In genomic region chr14:33933778-33934317, GRCm38 (mm10) we compare ENCODE assay signal across 9 mouse cellular contexts. TPM values are rescaled to one million over a fixed set of nuclear protein-coding genes. Genes with fewer than 3 reads are reported as not detected.
DNase-seq lines count a peak whose midpoint lies in the region; ATAC-seq lines count a peak whose summit lies in the region.
"Had no signal": no experiment of that assay in that cellular context is flagged by ENCODE, and none has a peak within 500 bp of the region (broad histone marks: within the 10 kb centered on the region; RNA-seq: fewer than 3 reads in every experiment).

No protein-coding gene starts in this region.

- no peak overlapping the region for H3K4me2 ChIP-seq in midbrain, embryonic 14.5 days (ENCODE audit: low read length)

- H3K27me3 ChIP-seq in midbrain, embryonic 14.5 days (ENCODE audit: control insufficient read depth, insufficient read depth, low read length), result no peaks in the 10 kb centered on the region

- ATAC-seq in midbrain, embryonic 14.5 days (ENCODE audit: low FRiP score, low TSS enrichment), result no peak
- no peak for ATAC-seq in megakaryocyte-erythroid progenitor cell, adult 5-6 weeks (replicated peaks; ENCODE audit: low FRiP score, low TSS enrichment, poor library complexity, severe bottlenecking)

- intact Hi-C loops in heart, postnatal 36 days (cut with DNase I), result loop anchor here (1.0 kb wide), 2 partner anchors 238 to 261 kb away; no protein-coding TSS in a partner anchor

- H3K4me1 ChIP-seq in midbrain, embryonic 14.5 days (ENCODE audit: control insufficient read depth, insufficient read depth, low read length), result no peaks in the 10 kb centered on the region

- 40% methylated on average over 5 of the region's 5 CpGs for WGBS in midbrain, embryonic 14.5 days

- no peak overlapping the region for H3K9ac ChIP-seq in midbrain, embryonic 14.5 days (replicated peaks; ENCODE audit: low read length)

- H3K4me3 ChIP-seq in midbrain, embryonic 14.5 days (replicated peaks; ENCODE audit: low read depth, low read length), result no peak overlapping the region

- H3K9me3 ChIP-seq in midbrain, embryonic 14.5 days (ENCODE audit: control insufficient read depth, low read length), result no peaks in the 10 kb centered on the region

- H3K36me3 ChIP-seq in midbrain, embryonic 14.5 days (ENCODE audit: control insufficient read depth, insufficient read depth, low read length), result no peaks in the 10 kb centered on the region

- H3K27ac ChIP-seq in midbrain, embryonic 14.5 days (replicated peaks; ENCODE audit: low read depth, low read length), result 0 out of 2 replicates have a peak overlapping the region, but pooled peaks have one; percentile 13
- H3K27ac ChIP-seq: macrophage had no signal

- peak; percentile 40 for DNase-seq in embryo, embryonic 10 days (ENCODE audit: low spot score)
- no peak for DNase-seq in embryo, embryonic 9.5 days (ENCODE audit: extremely low spot score)
- peak; percentile 37 for DNase-seq in A20 (ENCODE audit: low read depth, low spot score)
- peak; percentile 87 to 90 for DNase-seq in cerebellum, postnatal 10 days
- peak; percentile 41 to 62 for DNase-seq in heart, postnatal 36 days
- peak; percentile 26 for DNase-seq in left cerebral cortex, adult 11 months (ENCODE audit: low spot score)
- peak; percentile 79 for DNase-seq in midbrain, embryonic 14.5 days

RNA-seq across cellular contexts. Expression of gene Gdf2, which starts 7.0 kb away (rescaled TPM):
- total RNA-seq in heart, postnatal 36 days (2021), result under 1 TPM; 0.16 to 0.19 TPM
- polyA plus RNA-seq in midbrain, embryonic 14.5 days (2014; fragmentation: Nextera tagmentation; extraction: Ambion mirVana), result not detected in 2 replicates
- not detected in 2 replicates for total RNA-seq in megakaryocyte-erythroid progenitor cell, adult 5-6 weeks (2014; fragmentation: Nextera tagmentation)
- total RNA-seq in megakaryocyte-erythroid progenitor cell, adult 5-6 weeks (2017), result not detected in 2 replicates
- polyA plus RNA-seq: macrophage had no signal

RNA-seq across cellular contexts. Expression of gene Gdf10, which starts 10.5 kb away (rescaled TPM):
- 1 to 10 TPM; 1.2 to 1.7 TPM for total RNA-seq in heart, postnatal 36 days (2021)
- 4.9 and 5.5 TPM in 2 replicates for polyA plus RNA-seq in midbrain, embryonic 14.5 days (2014; fragmentation: Nextera tagmentation; extraction: Ambion mirVana)
- not detected in 2 replicates for total RNA-seq in megakaryocyte-erythroid progenitor cell, adult 5-6 weeks (2014; fragmentation: Nextera tagmentation)
- not detected in 2 replicates for total RNA-seq in megakaryocyte-erythroid progenitor cell, adult 5-6 weeks (2017)
- polyA plus RNA-seq: macrophage had no signal

RNA-seq across cellular contexts. Expression of gene Rbp3, which starts 20.0 kb away (rescaled TPM):
- total RNA-seq in heart, postnatal 36 days (2021), result not detected
- not detected in 2 replicates for polyA plus RNA-seq in midbrain, embryonic 14.5 days (2014; fragmentation: Nextera tagmentation; extraction: Ambion mirVana)
- total RNA-seq in megakaryocyte-erythroid progenitor cell, adult 5-6 weeks (2014; fragmentation: Nextera tagmentation), result not detected in 2 replicates
- not detected in 2 replicates for total RNA-seq in megakaryocyte-erythroid progenitor cell, adult 5-6 weeks (2017)
- polyA plus RNA-seq: macrophage had no signal

RNA-seq across cellular contexts. Expression of gene Zfp488, which starts 44.7 kb away (rescaled TPM):
- total RNA-seq in heart, postnatal 36 days (2021), result not detected
- polyA plus RNA-seq in midbrain, embryonic 14.5 days (2014; fragmentation: Nextera tagmentation; extraction: Ambion mirVana), result 1.3 and 1.8 TPM in 2 replicates
- 0.10 TPM in 1 of 2 replicates, not detected in the other for total RNA-seq in megakaryocyte-erythroid progenitor cell, adult 5-6 weeks (2014; fragmentation: Nextera tagmentation)
- total RNA-seq in megakaryocyte-erythroid progenitor cell, adult 5-6 weeks (2017), result 0.19 TPM in 1 of 2 replicates, not detected in the other
- polyA plus RNA-seq: macrophage had no signal
